Comparison of ENCODE assay signal across 7 mouse cellular contexts in the genomic region with DNA sequence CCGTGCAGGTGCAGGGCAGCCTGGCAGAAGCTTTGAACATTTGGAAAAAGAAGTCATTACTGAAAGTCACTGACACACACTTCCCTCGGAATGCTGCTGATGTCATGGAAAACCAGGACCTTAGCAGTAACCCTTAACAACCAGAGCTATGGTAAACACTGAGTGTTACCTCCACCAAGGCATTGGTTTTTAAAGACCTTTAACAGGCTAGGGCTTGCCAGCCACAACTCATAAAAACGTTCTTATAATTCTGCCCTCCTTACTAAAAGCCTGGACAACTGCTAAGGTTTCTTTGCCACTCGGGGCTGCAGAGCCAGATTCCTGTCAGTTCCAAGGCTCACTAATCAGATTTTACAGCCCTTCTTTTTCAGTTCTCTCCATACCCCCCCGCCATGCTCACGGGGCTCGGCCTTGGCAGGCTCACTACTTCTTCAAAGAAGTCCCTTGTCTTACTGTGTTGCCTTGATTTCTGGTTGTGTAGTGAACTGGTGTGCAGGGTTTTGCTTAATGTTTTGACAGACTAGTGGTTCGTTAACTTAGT.
A peak's percentile ranks its signal among the peaks of the same experiment; 100 is the strongest.
DNase-seq lines count a peak whose midpoint lies in the region; ATAC-seq lines count a peak whose summit lies in the region.

No protein-coding gene starts in this region.

- H3K36me3 ChIP-seq in embryonic facial prominence, embryonic 12.5 days = no peaks in the 10 kb centered on the region
- H3K36me3 ChIP-seq in limb, embryonic 15.5 days = no peaks in the 10 kb centered on the region
- no peaks in the 10 kb centered on the region for H3K36me3 ChIP-seq in stomach, embryonic 16.5 days (ENCODE audit: control insufficient read depth, insufficient read depth, low read length)

- H3K27ac ChIP-seq in embryonic facial prominence, embryonic 12.5 days = peak overlapping the region; percentile 77
- peak overlapping the region; percentile 90 for H3K27ac ChIP-seq in limb, embryonic 15.5 days
- peak overlapping the region; percentile 78 for H3K27ac ChIP-seq in stomach, embryonic 16.5 days (ENCODE audit: low read length)

- peak; percentile 40 for DNase-seq in ovary, adult 18-20 months (ENCODE audit: low spot score)
- DNase-seq in ovary, postnatal 10 days (ENCODE audit: low spot score) = no peak
- DNase-seq in hindlimb bud, embryonic 11.5 days (ENCODE audit: extremely low spot score, low read depth, low spot score) = peak; percentile 85
- DNase-seq in thymus, postnatal 36 days = no peak

- no peak overlapping the region for H3K9ac ChIP-seq in embryonic facial prominence, embryonic 12.5 days
- no peak overlapping the region for H3K9ac ChIP-seq in limb, embryonic 15.5 days
- 0 out of 2 replicates have a peak overlapping the region, but pooled peaks have one; percentile 20 for H3K9ac ChIP-seq in stomach, embryonic 16.5 days (ENCODE audit: low read length)

- no peak for ATAC-seq in embryonic facial prominence, embryonic 12.5 days (ENCODE audit: insufficient number of reproducible peaks, insufficient read depth, low FRiP score, low TSS enrichment)
- ATAC-seq in limb, embryonic 15.5 days (ENCODE audit: insufficient number of reproducible peaks, low FRiP score, low TSS enrichment, low read depth) = peak; percentile 88
- ATAC-seq in stomach, embryonic 16.5 days (ENCODE audit: insufficient read depth, low FRiP score) = peak; percentile 70

- no peaks in the 10 kb centered on the region for H3K27me3 ChIP-seq in embryonic facial prominence, embryonic 12.5 days
- no peaks in the 10 kb centered on the region for H3K27me3 ChIP-seq in limb, embryonic 15.5 days
- H3K27me3 ChIP-seq in stomach, embryonic 16.5 days (ENCODE audit: control insufficient read depth, insufficient read depth, low read length) = no peaks in the 10 kb centered on the region

- no peak overlapping the region for H3K4me3 ChIP-seq in embryonic facial prominence, embryonic 12.5 days
- H3K4me3 ChIP-seq in limb, embryonic 15.5 days = no peak overlapping the region
- no peak overlapping the region for H3K4me3 ChIP-seq in stomach, embryonic 16.5 days (replicated peaks; ENCODE audit: low read length)

- H3K4me2 ChIP-seq in embryonic facial prominence, embryonic 12.5 days (replicated peaks) = no peak overlapping the region
- no peak overlapping the region for H3K4me2 ChIP-seq in limb, embryonic 15.5 days
- no peak overlapping the region for H3K4me2 ChIP-seq in stomach, embryonic 16.5 days (ENCODE audit: low read depth, low read length)

- H3K4me1 ChIP-seq in embryonic facial prominence, embryonic 12.5 days = peaks cover 28% of the 10 kb centered on the region
- H3K4me1 ChIP-seq in limb, embryonic 15.5 days = peaks cover 33% of the 10 kb centered on the region
- peaks cover 38% of the 10 kb centered on the region for H3K4me1 ChIP-seq in stomach, embryonic 16.5 days (ENCODE audit: control insufficient read depth, insufficient read depth, low read length)

- WGBS in embryonic facial prominence, embryonic 12.5 days = 24% methylated on average over 8 of the region's 8 CpGs
- WGBS in limb, embryonic 15.5 days = 5% methylated on average over 8 of the region's 8 CpGs
- 36% methylated on average over 8 of the region's 8 CpGs for WGBS in stomach, embryonic 16.5 days

- no peaks in the 10 kb centered on the region for H3K9me3 ChIP-seq in embryonic facial prominence, embryonic 12.5 days
- no peaks in the 10 kb centered on the region for H3K9me3 ChIP-seq in limb, embryonic 15.5 days
- H3K9me3 ChIP-seq in stomach, embryonic 16.5 days (replicated peaks; ENCODE audit: control insufficient read depth, low read length) = no peaks in the 10 kb centered on the region

Comparison
In these comparisons a context has a peak if more than half of its experiments do, and no peak if none do; other contexts are left out.
1. DNase-seq: peak in ovary, adult 18-20 months (single experiment) and hindlimb bud, embryonic 11.5 days (single experiment); none in ovary, postnatal 10 days (single experiment) and thymus, postnatal 36 days (0 of 2).
2. Peak in every context shown above with its lines, with median percentiles within 50 percentile points of each other: H3K27ac ChIP-seq.